Mouse (Mus musculus): Measurements from ENCODE around the gene Olfr549.

Olfr549 gene

DNA sequence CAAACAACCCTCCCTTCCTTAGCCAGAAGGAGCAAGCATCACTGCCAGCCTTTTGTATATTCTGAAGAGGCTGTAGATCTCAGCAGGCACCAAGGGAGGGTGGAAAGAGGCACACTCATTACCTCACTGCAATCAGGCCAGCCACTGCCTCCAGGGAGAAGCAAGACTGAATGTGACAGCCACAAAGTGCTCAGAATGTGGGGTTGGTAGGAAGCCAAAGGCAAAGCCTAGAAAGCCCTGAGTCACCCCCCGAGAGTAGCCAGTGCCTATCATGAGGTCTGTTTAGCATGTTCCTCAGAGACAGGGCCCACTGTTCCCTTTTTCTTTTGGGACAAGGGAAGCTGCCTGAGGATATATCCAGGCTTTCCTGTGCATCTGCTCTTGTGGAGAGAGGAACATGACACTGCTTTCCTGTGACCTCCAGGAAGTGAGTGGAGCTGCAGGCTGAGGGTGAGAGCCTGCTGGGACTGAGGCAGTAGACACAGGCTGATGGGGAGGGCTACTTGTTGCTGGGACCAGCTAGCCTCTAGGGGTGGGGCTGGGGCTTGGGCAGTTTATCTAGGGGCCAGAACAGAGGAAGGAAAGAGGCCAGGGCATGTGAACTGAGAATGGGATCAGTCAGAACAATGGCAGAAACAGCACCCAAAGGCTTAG is 47.8 kb downstream of the Olfr549 start, which contains the start of gene Olfr552:
TSS of gene Olfr552 (plus strand) at position 393 of the 654 bp plus-strand sequence.
- no peak for DNase-seq (ENCODE audit: low read depth)

Measured in fibroblast of lung, adult 2 months (primary cell).